Mouse (Mus musculus): Measurements from ENCODE around the gene Myb. TPM values are rescaled to one million over a fixed set of nuclear protein-coding genes. Genes with fewer than 3 reads are reported as not detected.
"Not testable (repeated sequence)": the region's sequence is repeated elsewhere in the genome, so short reads cannot be mapped to it uniquely, and the experiment has no call there.

Gene Myb
- total RNA-seq, 1 experiment: 2.4 TPM

GRCm38 (mm10) chr10:21152812-21153211, 8.0 kb downstream of the Myb start:
- no peak for DNase-seq (ENCODE audit: low read depth, low spot score)
- Histone ChIP-seq H3K4me1 (ENCODE audit: control insufficient read depth in 2 of 2, insufficient read depth in 2 of 2, low read length in 2 of 2, poor library complexity in 1 of 2) (peaks cover 0 to 3% of the 10 kb centered on the region in 2 experiments; a peak in 1 of 4 replicates), H3K4me3 (ENCODE audit: insufficient read depth in 1 of 2, low read depth in 1 of 2, low read length in 2 of 2, poor library complexity in 1 of 2, severe bottlenecking in 1 of 2) (no peak overlapping the region), H3K9ac (ENCODE audit: insufficient read depth, low read depth, low read length, poor library complexity, severe bottlenecking) (no peak overlapping the region), H3K27ac (ENCODE audit: insufficient read depth, low read depth, low read length, poor library complexity, severe bottlenecking) (no peak overlapping the region), H3K9me3 (ENCODE audit: control insufficient read depth, insufficient read depth, low read depth, low read length) (no peaks in the 10 kb centered on the region), H3K36me3 (ENCODE audit: control insufficient read depth, insufficient read depth, low read length, poor library complexity, severe bottlenecking) (peaks cover 18% of the 10 kb centered on the region; the same call in 1 of the 2 replicates)
- TF ChIP-seq MAFK (IDR thresholded peaks at IDR 0.05; ENCODE audit: insufficient read depth, low read depth, low read length) (no peak), HCFC1 (IDR thresholded peaks at IDR 0.05; ENCODE audit: borderline replicate concordance, insufficient read depth, low read length) (no peak), ZNF384 (IDR thresholded peaks at IDR 0.05; ENCODE audit: low read depth, low read length) (no peak), CHD2 (IDR thresholded peaks at IDR 0.05; ENCODE audit: low read depth, low read length) (no peak), ZC3H11A (IDR thresholded peaks at IDR 0.05; ENCODE audit: borderline replicate concordance, low read depth, low read length) (no peak)
- in situ Hi-C loops (cut with MboI; ENCODE audit: low sequenced_read_pairs in 2 of 2, unreplicated experiment in 2 of 2): no loop called here

GRCm38 (mm10) chr10:21151320-21151719, 9.5 kb downstream of the Myb start:
- no peak for TF ChIP-seq ZNF384 (IDR thresholded peaks at IDR 0.05; ENCODE audit: low read depth, low read length)
- no peak for TF ChIP-seq CHD2 (IDR thresholded peaks at IDR 0.05; ENCODE audit: low read depth, low read length)
- TF ChIP-seq HCFC1 (IDR thresholded peaks at IDR 0.05; ENCODE audit: borderline replicate concordance, insufficient read depth, low read length): no peak
- TF ChIP-seq ZC3H11A (IDR thresholded peaks at IDR 0.05; ENCODE audit: borderline replicate concordance, low read depth, low read length): no peak
- TF ChIP-seq MAFK (IDR thresholded peaks at IDR 0.05; ENCODE audit: insufficient read depth, low read depth, low read length): no peak
- in situ Hi-C loops (cut with MboI; ENCODE audit: low sequenced_read_pairs in 2 of 2, unreplicated experiment in 2 of 2): no loop called here
- H3K27ac ChIP-seq (ENCODE audit: insufficient read depth, low read depth, low read length, poor library complexity, severe bottlenecking): no peak overlapping the region
- H3K36me3 ChIP-seq (ENCODE audit: control insufficient read depth, insufficient read depth, low read length, poor library complexity, severe bottlenecking): peaks cover 18% of the 10 kb centered on the region; the same call in 1 of the 2 replicates
- H3K9ac ChIP-seq (ENCODE audit: insufficient read depth, low read depth, low read length, poor library complexity, severe bottlenecking): no peak overlapping the region
- H3K4me1 ChIP-seq (ENCODE audit: control insufficient read depth in 2 of 2, insufficient read depth in 2 of 2, low read length in 2 of 2, poor library complexity in 1 of 2): peaks cover 0 to 3% of the 10 kb centered on the region in 2 experiments; a peak in 1 of 4 replicates
- no peak for DNase-seq (ENCODE audit: low read depth, low spot score)
- no peaks in the 10 kb centered on the region for H3K9me3 ChIP-seq (ENCODE audit: control insufficient read depth, insufficient read depth, low read depth, low read length)
- H3K4me3 ChIP-seq (ENCODE audit: insufficient read depth in 1 of 2, low read depth in 1 of 2, low read length in 2 of 2, poor library complexity in 1 of 2, severe bottlenecking in 1 of 2): no peak overlapping the region

GRCm38 (mm10) chr10:21149945-21150344, 10.8 kb downstream of the Myb start:
- H3K36me3 ChIP-seq (ENCODE audit: control insufficient read depth, insufficient read depth, low read length, poor library complexity, severe bottlenecking): peaks cover 19% of the 10 kb centered on the region; the same call in 1 of the 2 replicates
- H3K4me1 ChIP-seq (ENCODE audit: control insufficient read depth in 2 of 2, insufficient read depth in 2 of 2, low read length in 2 of 2, poor library complexity in 1 of 2); in situ Hi-C loops (cut with MboI; ENCODE audit: low sequenced_read_pairs in 2 of 2, unreplicated experiment in 2 of 2); H3K4me3 ChIP-seq (ENCODE audit: insufficient read depth in 1 of 2, low read depth in 1 of 2, low read length in 2 of 2, poor library complexity in 1 of 2, severe bottlenecking in 1 of 2); DNase-seq (ENCODE audit: low read depth, low spot score); H3K27ac ChIP-seq (ENCODE audit: insufficient read depth, low read depth, low read length, poor library complexity, severe bottlenecking); H3K9ac ChIP-seq (ENCODE audit: insufficient read depth, low read depth, low read length, poor library complexity, severe bottlenecking); H3K9me3 ChIP-seq (ENCODE audit: control insufficient read depth, insufficient read depth, low read depth, low read length): not testable (repeated sequence)

GRCm38 (mm10) chr10:21146719-21147118, 14.1 kb downstream of the Myb start:
- TF ChIP-seq ZNF384 (IDR thresholded peaks at IDR 0.05; ENCODE audit: low read depth, low read length): no peak
- no peak for TF ChIP-seq ZC3H11A (IDR thresholded peaks at IDR 0.05; ENCODE audit: borderline replicate concordance, low read depth, low read length)
- TF ChIP-seq MAFK (IDR thresholded peaks at IDR 0.05; ENCODE audit: insufficient read depth, low read depth, low read length): no peak
- no peak for TF ChIP-seq HCFC1 (IDR thresholded peaks at IDR 0.05; ENCODE audit: borderline replicate concordance, insufficient read depth, low read length)
- no peak for TF ChIP-seq CHD2 (IDR thresholded peaks at IDR 0.05; ENCODE audit: low read depth, low read length)
- Histone ChIP-seq H3K9ac (ENCODE audit: insufficient read depth, low read depth, low read length, poor library complexity, severe bottlenecking) (no peak overlapping the region), H3K9me3 (ENCODE audit: control insufficient read depth, insufficient read depth, low read depth, low read length) (no peaks in the 10 kb centered on the region), H3K27ac (ENCODE audit: insufficient read depth, low read depth, low read length, poor library complexity, severe bottlenecking) (no peak overlapping the region), H3K4me3 (ENCODE audit: insufficient read depth in 1 of 2, low read depth in 1 of 2, low read length in 2 of 2, poor library complexity in 1 of 2, severe bottlenecking in 1 of 2) (no peak overlapping the region), H3K36me3 (ENCODE audit: control insufficient read depth, insufficient read depth, low read length, poor library complexity, severe bottlenecking) (peaks cover 14% of the 10 kb centered on the region; the same call in 1 of the 2 replicates), H3K4me1 (ENCODE audit: control insufficient read depth in 2 of 2, insufficient read depth in 2 of 2, low read length in 2 of 2, poor library complexity in 1 of 2) (peaks cover 0 to 3% of the 10 kb centered on the region in 2 experiments; a peak in 1 of 4 replicates)
- no peak for DNase-seq (ENCODE audit: low read depth, low spot score)
- in situ Hi-C loops (cut with MboI; ENCODE audit: low sequenced_read_pairs in 2 of 2, unreplicated experiment in 2 of 2): no loop called here

GRCm38 (mm10) chr10:21146263-21146662, 14.5 kb downstream of the Myb start:
- Histone ChIP-seq H3K4me1 (ENCODE audit: control insufficient read depth in 2 of 2, insufficient read depth in 2 of 2, low read length in 2 of 2, poor library complexity in 1 of 2) (peaks cover 0 to 3% of the 10 kb centered on the region in 2 experiments; a peak in 1 of 4 replicates), H3K27ac (ENCODE audit: insufficient read depth, low read depth, low read length, poor library complexity, severe bottlenecking) (no peak overlapping the region), H3K9me3 (ENCODE audit: control insufficient read depth, insufficient read depth, low read depth, low read length) (no peaks in the 10 kb centered on the region), H3K36me3 (ENCODE audit: control insufficient read depth, insufficient read depth, low read length, poor library complexity, severe bottlenecking) (peaks cover 17% of the 10 kb centered on the region; the same call in 1 of the 2 replicates), H3K9ac (ENCODE audit: insufficient read depth, low read depth, low read length, poor library complexity, severe bottlenecking) (no peak overlapping the region), H3K4me3 (ENCODE audit: insufficient read depth in 1 of 2, low read depth in 1 of 2, low read length in 2 of 2, poor library complexity in 1 of 2, severe bottlenecking in 1 of 2) (no peak overlapping the region)
- DNase-seq (ENCODE audit: low read depth, low spot score): no peak
- in situ Hi-C loops (cut with MboI; ENCODE audit: low sequenced_read_pairs in 2 of 2, unreplicated experiment in 2 of 2): no loop called here
- TF ChIP-seq MAFK (IDR thresholded peaks at IDR 0.05; ENCODE audit: insufficient read depth, low read depth, low read length): no peak
- TF ChIP-seq ZNF384 (IDR thresholded peaks at IDR 0.05; ENCODE audit: low read depth, low read length): no peak
- TF ChIP-seq HCFC1 (IDR thresholded peaks at IDR 0.05; ENCODE audit: borderline replicate concordance, insufficient read depth, low read length): no peak
- no peak for TF ChIP-seq ZC3H11A (IDR thresholded peaks at IDR 0.05; ENCODE audit: borderline replicate concordance, low read depth, low read length)
- no peak for TF ChIP-seq CHD2 (IDR thresholded peaks at IDR 0.05; ENCODE audit: low read depth, low read length)
